Mouse (Mus musculus) forebrain, postnatal 0 days (tissue): Measurements from ENCODE around the gene Tmem51. TPM values are rescaled to one million over a fixed set of nuclear protein-coding genes. Genes with fewer than 3 reads are reported as not detected.
"Not testable (repeated sequence)": the region's sequence is repeated elsewhere in the genome, so short reads cannot be mapped to it uniquely, and the experiment has no call there.

Experiments
- ATAC-seq: fragments of 200-750 bp; cut with Nextera tagmentation; 2 replicates; pipeline ENCODE4 v1.8.0; 2017; ENCODE audit warnings: mild to moderate bottlenecking, moderate library complexity
- DNase-seq: peaks from one replicate; pipeline ENCODE4 v3.0.0-alpha.2; 2015
- H3K27ac ChIP-seq: fragments of 300-500 bp; sonication (generic); 2 replicates; pipeline ENCODE4 v1.5.1; 2014; ENCODE audit warnings: low read depth, mild to moderate bottlenecking, antibody characterized with exemption, low read length, moderate library complexity, mixed read lengths
- H3K27me3 ChIP-seq: fragments of 300-500 bp; sonication (generic); 2 replicates; pipeline ENCODE4 v1.6.1; 2014; ENCODE audit warnings: mild to moderate bottlenecking, low read length, mixed read lengths; ENCODE audit not compliant: insufficient read depth
- H3K36me3 ChIP-seq: fragments of 300-500 bp; sonication (generic); 2 replicates; pipeline ENCODE4 v1.6.1; 2014; ENCODE audit warnings: mild to moderate bottlenecking, moderate library complexity; ENCODE audit not compliant: insufficient read depth
- H3K4me1 ChIP-seq: fragments of 300-500 bp; sonication (generic); 2 replicates; pipeline ENCODE4 v1.6.1; 2014; ENCODE audit warnings: antibody characterized with exemption; ENCODE audit not compliant: insufficient read depth
- H3K4me2 ChIP-seq: fragments of 300-500 bp; sonication (generic); 2 replicates; pipeline ENCODE4 v1.6.1; 2014; ENCODE audit warnings: low read depth, mild to moderate bottlenecking, moderate library complexity
- H3K4me3 ChIP-seq: fragments of 300-500 bp; sonication (generic); 2 replicates; pipeline ENCODE4 v1.5.1; 2014; ENCODE audit warnings: low read depth, low read length, mixed read lengths
- H3K9ac ChIP-seq: fragments of 300-500 bp; sonication (generic); 2 replicates; pipeline ENCODE4 v1.6.1; 2014; ENCODE audit warnings: mild to moderate bottlenecking
- H3K9me3 ChIP-seq: fragments of 300-500 bp; sonication (generic); 2 replicates; pipeline ENCODE4 v1.6.1; 2016; ENCODE audit warnings: low read length
- CTCF ChIP-seq: sonication (generic); IDR thresholded peaks from 2 replicates; pipeline ENCODE4 v1.5.1; 2016; ENCODE audit warnings: antibody characterized with exemption, control low read depth, low read depth
- WGBS: fragments of 180-500 bp; shearing (Covaris S2); extraction: QIAGEN DNeasy Blood & Tissue Kit; methylation state at CpG from one replicate; pipeline ENCODE4 v1.1.7; 2014; 5-methylcytosine and 5-hydroxymethylcytosine counted together
- polyA plus RNA-seq: library from polyadenylated mRNA; unstranded; fragments of >200 nt; fragmentation: Nextera tagmentation; extraction: Ambion mirVana; gene quantifications from 2 replicates; pipeline ENCODE4 v1.2.1, GENCODE M21; 2015
- total RNA-seq: library from RNA; depleted of rRNA; stranded (reverse); fragments of >200 nt; gene quantifications from 2 replicates; pipeline ENCODE4 v1.2.3, GENCODE M21; 2014

Tmem51 gene
- total and polyA plus RNA-seq, 2 experiments from 2014 or later, result 3.5 to 7.4 TPM

- ATAC-seq, result no peak
- H3K27me3 ChIP-seq, result no peaks in the 10 kb centered on the region
- no peak for DNase-seq
- H3K4me3 ChIP-seq, result no peak overlapping the region
- H3K9ac ChIP-seq, result no peak overlapping the region
- H3K27ac ChIP-seq, result no peak overlapping the region
- TF ChIP-seq CTCF, result no peak
- no peaks in the 10 kb centered on the region for H3K36me3 ChIP-seq
- WGBS, result 58% methylated on average over 22 of the region's 22 CpGs
- no peaks in the 10 kb centered on the region for H3K9me3 ChIP-seq
- H3K4me2 ChIP-seq, result no peak overlapping the region
- H3K4me1 ChIP-seq, result no peaks in the 10 kb centered on the region
Observed at GRCm38 (mm10) chr4:142052391-142053132, 31.5 kb downstream of the Tmem51 start.

GRCm38 (mm10) chr4:142051883-142052282 lies 32.2 kb downstream of the Tmem51 start:
- H3K9ac ChIP-seq, H3K4me2 ChIP-seq, H3K27ac ChIP-seq, H3K9me3 ChIP-seq, DNase-seq, H3K36me3 ChIP-seq, ATAC-seq, H3K4me1 ChIP-seq, H3K4me3 ChIP-seq, H3K27me3 ChIP-seq: not testable (repeated sequence)
- WGBS, result 90% methylated on average over 6 of the region's 6 CpGs

GRCm38 (mm10) chr4:142049963-142050362 lies 34.1 kb downstream of the Tmem51 start:
- no peak overlapping the region for H3K4me2 ChIP-seq
- H3K4me1 ChIP-seq, result no peaks in the 10 kb centered on the region
- H3K36me3 ChIP-seq, result no peaks in the 10 kb centered on the region
- TF ChIP-seq CTCF, result no peak
- no peak for ATAC-seq
- H3K27me3 ChIP-seq, result no peaks in the 10 kb centered on the region
- WGBS, result 95% methylated on average over 5 of the region's 5 CpGs
- no peak overlapping the region for H3K27ac ChIP-seq
- DNase-seq, result no peak
- no peaks in the 10 kb centered on the region for H3K9me3 ChIP-seq
- no peak overlapping the region for H3K4me3 ChIP-seq
- no peak overlapping the region for H3K9ac ChIP-seq

GRCm38 (mm10) chr4:142048391-142048790 lies 35.7 kb downstream of the Tmem51 start:
- Histone ChIP-seq H3K4me1 (no peaks in the 10 kb centered on the region), H3K27ac (no peak overlapping the region), H3K4me3 (no peak overlapping the region), H3K36me3 (no peaks in the 10 kb centered on the region), H3K4me2 (no peak overlapping the region), H3K27me3 (no peaks in the 10 kb centered on the region), H3K9me3 (no peaks in the 10 kb centered on the region), H3K9ac (no peak overlapping the region)
- no peak for TF ChIP-seq CTCF
- no peak for ATAC-seq
- WGBS, result 80% methylated on average over 8 of the region's 8 CpGs
- no peak for DNase-seq

GRCm38 (mm10) chr4:142047005-142047404 lies 37.1 kb downstream of the Tmem51 start:
- H3K4me3 ChIP-seq, result no peak overlapping the region
- no peak for ATAC-seq
- no peaks in the 10 kb centered on the region for H3K4me1 ChIP-seq
- no peaks in the 10 kb centered on the region for H3K9me3 ChIP-seq
- no peak overlapping the region for H3K27ac ChIP-seq
- H3K36me3 ChIP-seq, result no peaks in the 10 kb centered on the region
- no peak overlapping the region for H3K4me2 ChIP-seq
- TF ChIP-seq CTCF, result no peak
- H3K9ac ChIP-seq, result no peak overlapping the region
- H3K27me3 ChIP-seq, result no peaks in the 10 kb centered on the region
- DNase-seq, result no peak
- WGBS, result 90% methylated on average over 5 of the region's 5 CpGs

- Histone ChIP-seq H3K27ac (no peak overlapping the region), H3K4me2 (no peak overlapping the region), H3K9me3 (no peaks in the 10 kb centered on the region), H3K36me3 (no peaks in the 10 kb centered on the region), H3K4me3 (no peak overlapping the region), H3K9ac (no peak overlapping the region), H3K4me1 (no peaks in the 10 kb centered on the region), H3K27me3 (no peaks in the 10 kb centered on the region)
- DNase-seq (no peak), ATAC-seq (no peak)
- no peak for TF ChIP-seq CTCF
- WGBS, result 84% methylated on average over 7 of the region's 7 CpGs
Observed at GRCm38 (mm10) chr4:142046496-142046895, 37.6 kb downstream of the Tmem51 start.

- no peaks in the 10 kb centered on the region for H3K9me3 ChIP-seq
- H3K27me3 ChIP-seq, result no peaks in the 10 kb centered on the region
- no peaks in the 10 kb centered on the region for H3K36me3 ChIP-seq
- DNase-seq (no peak), ATAC-seq (no peak)
- H3K4me3 ChIP-seq, result no peak overlapping the region
- WGBS, result 87% methylated on average over 14 of the region's 14 CpGs
- no peak overlapping the region for H3K27ac ChIP-seq
- TF ChIP-seq CTCF, result no peak
- no peak overlapping the region for H3K9ac ChIP-seq
- H3K4me2 ChIP-seq, result no peak overlapping the region
- H3K4me1 ChIP-seq, result no peaks in the 10 kb centered on the region
Observed at GRCm38 (mm10) chr4:142045595-142046163, 38.4 kb downstream of the Tmem51 start.
